Mouse (Mus musculus) stomach, embryonic 16.5 days (tissue): Measurements from ENCODE around the gene Frmd4b. TPM values are rescaled to one million over a fixed set of nuclear protein-coding genes. Genes with fewer than 3 reads are reported as not detected.

Experiments
- ATAC-seq: fragments of 200-750 bp; cut with Nextera tagmentation; 2 replicates; pipeline ENCODE4 v1.8.0; 2017; ENCODE audit warnings: moderate number of reproducible peaks, moderate TSS enrichment; ENCODE audit not compliant: insufficient read depth, low FRiP score
- H3K27ac ChIP-seq: fragments of 300-500 bp; sonication (generic); 2 replicates; pipeline ENCODE4 v1.5.1; 2014; ENCODE audit warnings: low read length
- H3K27me3 ChIP-seq: fragments of 300-500 bp; sonication (generic); 2 replicates; pipeline ENCODE4 v1.6.1; 2014; ENCODE audit warnings: low read length, control low read depth, mixed read lengths; ENCODE audit not compliant: control insufficient read depth, insufficient read depth
- H3K36me3 ChIP-seq: fragments of 300-500 bp; sonication (generic); 2 replicates; pipeline ENCODE4 v1.6.1; 2014; ENCODE audit warnings: low read length; ENCODE audit not compliant: control insufficient read depth, insufficient read depth
- H3K4me1 ChIP-seq: fragments of 300-500 bp; sonication (generic); 2 replicates; pipeline ENCODE4 v1.6.1; 2014; ENCODE audit warnings: low read length, control low read depth, mixed read lengths; ENCODE audit not compliant: control insufficient read depth, insufficient read depth
- H3K4me2 ChIP-seq: fragments of 300-500 bp; sonication (generic); 2 replicates; pipeline ENCODE4 v1.6.1; 2014; ENCODE audit warnings: low read depth, low read length, mixed read lengths
- H3K4me3 ChIP-seq: fragments of 300-500 bp; sonication (generic); replicated peaks from 2 replicates; pipeline ENCODE4 v1.5.1; 2014; ENCODE audit warnings: mild to moderate bottlenecking, low read length
- H3K9ac ChIP-seq: fragments of 300-500 bp; sonication (generic); 2 replicates; pipeline ENCODE4 v1.6.1; 2014; ENCODE audit warnings: low read length
- H3K9me3 ChIP-seq: fragments of 300-500 bp; sonication (generic); replicated peaks from 2 replicates; pipeline ENCODE4 v1.6.1; 2016; ENCODE audit warnings: low read length, control low read depth; ENCODE audit not compliant: control insufficient read depth
- WGBS: fragments of 180-500 bp; shearing (Covaris S2); extraction: QIAGEN DNeasy Blood & Tissue Kit; methylation state at CpG from one replicate; pipeline ENCODE4 v1.1.7; 2014; 5-methylcytosine and 5-hydroxymethylcytosine counted together
- polyA plus RNA-seq: library from polyadenylated mRNA; unstranded; fragments of >200 nt; fragmentation: Nextera tagmentation; extraction: Ambion mirVana; gene quantifications from 2 replicates; pipeline ENCODE4 v1.2.1, GENCODE M21; 2015

The Frmd4b gene
- polyA plus RNA-seq, 1 experiment from 2014 or later: 17.5 TPM

DNA sequence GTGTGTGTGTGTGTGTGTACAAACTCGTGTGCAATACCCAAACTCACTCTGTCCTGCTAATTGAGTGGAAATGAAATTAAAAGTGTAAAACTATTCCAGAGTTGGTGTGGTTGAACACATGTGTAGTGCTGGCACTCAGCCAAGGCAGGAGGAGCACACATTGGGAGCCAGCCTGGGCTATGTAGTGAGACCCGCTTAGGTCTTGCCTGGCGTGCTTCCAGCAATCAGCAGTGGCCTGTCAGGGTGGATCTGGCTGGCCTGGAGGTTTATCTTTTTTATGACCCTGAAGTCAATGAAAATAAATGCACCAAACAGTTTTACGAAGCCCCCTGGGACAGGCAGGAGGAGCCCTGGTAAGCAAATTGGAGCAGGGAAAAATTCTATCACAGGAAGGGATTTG is 173.8 kb downstream of the Frmd4b start:
- Histone ChIP-seq H3K4me3 (no peak overlapping the region), H3K9me3 (no peaks in the 10 kb centered on the region), H3K4me2 (no peak overlapping the region), H3K36me3 (no peaks in the 10 kb centered on the region), H3K9ac (no peak overlapping the region), H3K27me3 (no peaks in the 10 kb centered on the region), H3K27ac (no peak overlapping the region), H3K4me1 (0 out of 2 replicates have a peak, but pooled peaks cover 6% of the 10 kb centered on the region)
- 49% methylated on average over 4 of the region's 4 CpGs for WGBS
- no peak for ATAC-seq

DNA sequence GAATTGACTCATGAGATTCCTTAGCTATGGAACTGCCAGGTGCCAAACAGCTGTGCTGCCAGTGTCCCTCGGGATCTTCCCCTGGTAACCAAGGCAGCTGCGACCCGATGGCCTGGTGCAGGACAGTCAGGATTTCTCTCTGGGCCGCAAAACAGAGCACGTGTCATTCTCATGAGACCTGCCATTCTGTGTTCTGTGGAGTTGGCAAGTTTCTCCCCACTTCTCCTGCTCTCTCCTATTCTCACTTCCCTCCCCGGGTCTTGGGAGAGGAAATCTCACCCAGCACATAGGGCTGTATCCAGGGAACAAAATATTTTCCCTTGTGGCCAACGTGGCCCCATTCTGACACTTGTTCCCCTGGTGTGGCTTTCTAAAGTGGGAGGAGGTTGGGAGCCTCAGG is 176.0 kb downstream of the Frmd4b start:
- no peak overlapping the region for H3K9ac ChIP-seq
- H3K9me3 ChIP-seq: no peaks in the 10 kb centered on the region
- no peak for ATAC-seq
- H3K4me2 ChIP-seq: no peak overlapping the region
- no peak overlapping the region for H3K4me3 ChIP-seq
- WGBS: 58% methylated on average over 7 of the region's 7 CpGs
- H3K27ac ChIP-seq: no peak overlapping the region
- H3K4me1 ChIP-seq: 0 out of 2 replicates have a peak, but pooled peaks cover 6% of the 10 kb centered on the region
- no peaks in the 10 kb centered on the region for H3K27me3 ChIP-seq
- H3K36me3 ChIP-seq: no peaks in the 10 kb centered on the region

DNA sequence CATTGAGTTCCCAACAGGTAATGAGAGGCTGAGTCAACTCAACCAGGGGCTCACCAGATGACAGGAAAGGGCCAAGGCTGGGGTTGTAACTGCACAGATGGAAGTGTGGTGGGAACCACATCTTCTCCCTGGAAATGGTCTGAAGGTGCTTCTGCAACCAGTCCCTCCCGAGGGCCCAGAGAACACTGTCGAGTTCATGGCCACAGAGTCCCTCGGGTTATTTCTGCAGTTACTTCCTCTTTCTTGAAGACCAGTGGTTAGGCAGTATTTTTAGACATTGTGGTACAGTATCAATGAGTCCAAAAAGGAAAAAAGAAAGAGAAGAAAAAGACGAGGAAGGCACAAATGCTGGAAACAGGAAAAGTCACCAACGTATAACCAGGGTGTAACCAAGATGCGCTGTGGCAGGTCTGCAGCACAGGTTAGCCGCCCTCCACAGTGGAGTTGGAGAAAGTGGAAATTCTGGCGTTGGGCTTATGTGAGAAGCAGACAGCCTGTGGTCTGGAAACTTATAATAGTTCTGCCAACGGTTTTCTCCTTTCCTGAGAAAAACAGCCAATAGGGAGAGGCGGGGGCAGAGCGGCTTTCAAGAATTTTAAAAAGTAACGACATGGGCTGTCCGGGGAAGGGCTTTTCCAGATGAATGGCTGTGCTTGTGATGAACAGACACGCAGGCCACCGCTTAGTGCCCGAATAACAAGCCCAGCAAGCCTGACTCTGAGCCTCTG is 178.3 kb downstream of the Frmd4b start:
- Histone ChIP-seq H3K9ac (no peak overlapping the region), H3K4me3 (no peak overlapping the region), H3K9me3 (no peaks in the 10 kb centered on the region), H3K27me3 (no peaks in the 10 kb centered on the region), H3K4me2 (no peak overlapping the region), H3K27ac (no peak overlapping the region), H3K4me1 (0 out of 2 replicates have a peak, but pooled peaks cover 6% of the 10 kb centered on the region), H3K36me3 (no peaks in the 10 kb centered on the region)
- WGBS: 67% methylated on average over 16 of the region's 16 CpGs
- no peak for ATAC-seq

DNA sequence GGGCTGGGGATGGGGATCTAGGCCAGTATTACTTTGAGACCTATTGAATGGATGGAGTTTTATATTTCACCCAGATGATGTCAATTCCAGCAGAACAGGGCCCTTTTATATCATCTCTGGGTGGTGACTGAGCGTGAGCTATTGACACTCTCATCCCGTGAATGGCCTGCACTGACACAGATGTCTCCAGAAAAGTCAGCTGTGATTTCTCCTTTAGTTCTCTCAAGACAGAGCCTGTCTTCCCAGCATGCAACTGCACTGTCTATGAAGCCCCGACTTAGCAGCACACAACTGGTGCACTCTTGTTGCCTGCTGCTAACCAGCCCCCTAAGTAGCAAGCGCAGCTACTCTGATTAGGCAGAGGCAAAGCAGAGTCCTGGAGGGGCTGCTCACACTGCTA is 182.6 kb downstream of the Frmd4b start:
- H3K27me3 ChIP-seq: no peaks in the 10 kb centered on the region
- H3K9me3 ChIP-seq: no peaks in the 10 kb centered on the region
- no peak for ATAC-seq
- no peak overlapping the region for H3K4me2 ChIP-seq
- no peaks in the 10 kb centered on the region for H3K36me3 ChIP-seq
- H3K9ac ChIP-seq: no peak overlapping the region
- WGBS: 69% methylated on average over 4 of the region's 4 CpGs
- 0 out of 2 replicates have a peak, but pooled peaks cover 6% of the 10 kb centered on the region for H3K4me1 ChIP-seq
- H3K4me3 ChIP-seq: no peak overlapping the region
- no peak overlapping the region for H3K27ac ChIP-seq

DNA sequence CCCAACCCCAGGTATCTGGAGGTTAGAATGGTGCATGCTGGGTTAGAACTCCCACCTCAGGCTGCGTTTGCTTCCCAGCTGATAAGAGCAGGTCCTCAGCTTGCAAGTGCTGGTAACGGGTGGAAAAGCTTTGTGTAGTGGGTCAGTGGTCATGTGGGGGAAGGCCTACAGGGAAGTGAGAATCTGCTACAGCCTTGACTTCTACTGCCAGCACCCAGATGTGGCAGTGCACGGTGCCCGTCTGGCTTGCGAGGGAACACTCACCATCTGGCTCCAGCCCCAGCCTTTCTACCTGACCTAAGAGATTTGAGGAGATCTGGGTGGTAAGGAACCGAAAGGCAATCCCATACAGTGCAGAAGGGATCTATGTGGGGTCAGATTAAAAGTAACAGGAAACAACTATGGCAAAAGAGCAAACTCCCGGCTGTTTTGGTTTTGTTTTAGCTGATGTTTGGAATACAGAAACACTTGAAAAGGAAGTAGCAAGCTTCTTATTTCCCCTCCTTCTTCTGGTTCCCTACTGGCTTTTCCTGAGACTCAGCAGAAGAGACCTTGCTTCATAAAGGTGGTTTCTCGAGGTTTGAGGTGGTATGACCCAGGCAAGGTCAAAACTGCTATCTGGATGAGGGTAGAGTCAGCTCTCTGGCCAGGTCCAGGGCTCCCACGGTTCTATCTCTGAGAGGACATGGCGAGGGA is 185.9 kb downstream of the Frmd4b start:
- H3K36me3 ChIP-seq: no peaks in the 10 kb centered on the region
- no peak overlapping the region for H3K4me2 ChIP-seq
- no peaks in the 10 kb centered on the region for H3K27me3 ChIP-seq
- ATAC-seq: no peak
- no peak overlapping the region for H3K4me3 ChIP-seq
- no peaks in the 10 kb centered on the region for H3K9me3 ChIP-seq
- H3K27ac ChIP-seq: no peak overlapping the region
- WGBS: 74% methylated on average over 10 of the region's 10 CpGs
- H3K9ac ChIP-seq: no peak overlapping the region
- no peaks in the 10 kb centered on the region for H3K4me1 ChIP-seq

DNA sequence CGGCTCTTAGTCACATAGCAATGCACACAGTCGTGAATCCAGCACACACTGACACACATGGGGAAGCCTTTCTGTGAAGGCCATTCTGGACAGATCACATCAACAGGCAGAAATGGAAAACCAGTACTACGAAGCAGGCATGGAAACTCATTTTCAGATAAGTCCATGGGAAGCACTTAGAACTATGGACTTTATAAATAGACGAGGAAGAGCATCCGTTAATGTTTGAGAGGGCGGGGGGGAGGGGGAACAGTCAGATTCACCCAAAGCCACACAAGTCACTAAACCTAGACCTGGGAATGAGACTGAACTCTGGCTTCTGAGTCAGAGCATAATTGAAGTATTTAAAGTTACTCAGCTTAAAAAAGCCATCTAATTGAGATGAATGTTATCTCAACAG is 186.8 kb downstream of the Frmd4b start:
- 50% methylated on average over 6 of the region's 6 CpGs for WGBS
- no peaks in the 10 kb centered on the region for H3K27me3 ChIP-seq
- no peak overlapping the region for H3K27ac ChIP-seq
- no peak overlapping the region for H3K4me2 ChIP-seq
- no peak overlapping the region for H3K9ac ChIP-seq
- H3K4me3 ChIP-seq: no peak overlapping the region
- no peaks in the 10 kb centered on the region for H3K4me1 ChIP-seq
- no peaks in the 10 kb centered on the region for H3K36me3 ChIP-seq
- H3K9me3 ChIP-seq: no peaks in the 10 kb centered on the region
- no peak for ATAC-seq

DNA sequence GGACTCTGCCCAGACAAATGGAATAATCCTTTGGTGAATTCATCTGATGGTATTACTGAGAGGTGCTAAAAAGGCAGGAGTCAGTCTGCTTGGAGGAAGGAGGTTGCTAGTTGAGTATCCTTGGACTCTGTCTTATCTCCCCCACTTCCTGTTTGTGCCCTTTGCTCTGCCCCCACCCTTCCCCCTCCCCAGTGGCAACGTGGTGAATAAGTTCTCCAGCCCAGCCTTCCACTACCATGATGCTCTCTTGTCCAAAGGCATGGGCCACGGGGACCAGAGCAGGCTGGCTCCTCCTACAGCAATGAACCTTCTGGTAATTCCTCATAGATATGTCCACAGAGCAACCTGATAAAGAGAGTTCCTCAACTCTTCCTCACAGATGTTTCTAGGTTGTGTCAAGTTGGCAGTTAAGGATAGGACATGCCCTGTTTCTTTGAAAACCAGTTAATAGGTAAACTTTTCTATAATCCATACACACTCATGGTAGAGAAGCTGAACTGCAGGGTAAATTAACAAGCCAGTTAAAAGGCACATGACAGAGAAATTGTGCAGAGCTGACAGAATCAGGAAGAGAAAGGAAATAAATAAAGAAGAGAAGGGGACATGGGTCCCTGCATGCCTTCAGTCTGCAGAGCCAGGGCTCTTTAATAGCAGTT is 187.5 kb downstream of the Frmd4b start:
- no peaks in the 10 kb centered on the region for H3K27me3 ChIP-seq
- no peak overlapping the region for H3K4me2 ChIP-seq
- no peaks in the 10 kb centered on the region for H3K36me3 ChIP-seq
- H3K9ac ChIP-seq: no peak overlapping the region
- H3K4me1 ChIP-seq: no peaks in the 10 kb centered on the region
- ATAC-seq: no peak
- WGBS: 18% methylated on average over 2 of the region's 2 CpGs
- H3K9me3 ChIP-seq: no peaks in the 10 kb centered on the region
- H3K4me3 ChIP-seq: no peak overlapping the region
- no peak overlapping the region for H3K27ac ChIP-seq

DNA sequence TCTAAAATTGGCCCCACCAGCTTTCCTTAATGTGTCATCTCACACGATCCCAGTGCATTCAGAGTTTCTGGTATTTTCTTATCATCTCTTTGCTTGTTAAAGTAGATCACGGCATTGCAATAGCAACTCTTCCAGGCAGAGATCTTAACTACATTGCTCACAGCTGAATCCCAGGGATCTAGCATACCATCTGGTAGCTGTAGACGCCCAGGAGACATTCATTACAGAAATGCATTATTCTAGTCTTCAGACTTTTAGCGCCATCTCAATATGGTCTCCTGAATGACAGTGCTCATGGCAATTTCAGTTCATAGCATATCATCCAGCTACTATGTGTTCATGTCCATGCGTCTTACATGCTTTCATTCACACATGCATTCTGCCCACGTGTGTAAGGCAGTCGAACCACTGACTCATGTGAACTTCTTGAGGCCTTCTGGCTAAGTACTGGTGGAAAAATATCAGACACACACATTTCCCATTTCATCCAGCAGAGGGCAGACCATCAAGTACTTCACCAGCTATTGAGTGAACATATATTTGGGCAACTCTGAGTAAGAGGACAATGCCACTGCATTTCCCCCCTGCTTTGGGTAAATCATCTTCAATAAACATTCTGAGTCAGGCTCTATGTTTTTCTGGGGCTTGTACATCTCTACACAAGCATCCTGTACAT is 197.4 kb downstream of the Frmd4b start:
- no peaks in the 10 kb centered on the region for H3K27me3 ChIP-seq
- no peaks in the 10 kb centered on the region for H3K4me1 ChIP-seq
- H3K36me3 ChIP-seq: no peaks in the 10 kb centered on the region
- H3K9me3 ChIP-seq: no peaks in the 10 kb centered on the region
- no peak overlapping the region for H3K4me2 ChIP-seq
- WGBS: 63% methylated on average over 7 of the region's 7 CpGs
- H3K9ac ChIP-seq: no peak overlapping the region
- ATAC-seq: no peak
- H3K27ac ChIP-seq: no peak overlapping the region
- no peak overlapping the region for H3K4me3 ChIP-seq
